In the genomic region with DNA sequence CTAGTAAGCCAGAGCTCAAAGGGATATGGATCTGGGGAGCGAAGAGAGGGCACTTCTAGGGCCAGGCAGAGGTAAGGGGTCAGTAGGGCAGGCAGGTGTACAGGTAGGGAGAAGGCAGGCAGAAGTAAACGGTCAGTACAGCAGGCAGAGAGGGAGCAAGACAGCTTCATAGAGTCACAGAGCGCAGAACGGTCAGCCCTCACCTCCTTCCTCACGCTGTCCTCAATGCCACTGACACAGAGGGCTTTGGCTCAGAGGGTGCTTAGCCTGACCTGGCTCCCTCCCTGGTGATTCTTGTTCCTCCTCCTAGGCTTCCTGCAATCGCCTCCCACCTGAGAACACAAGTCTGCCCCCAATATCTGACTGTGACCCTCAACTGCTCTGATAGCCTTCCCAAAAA, we compare ENCODE assay signal across 11 mouse cellular contexts.
"Had no signal": no experiment of that assay in that cellular context is flagged by ENCODE, and none has a peak within 500 bp of the region (broad histone marks: within the 10 kb centered on the region; RNA-seq: fewer than 3 reads in every experiment).

No protein-coding gene starts in this region.

- DNase-seq: kidney, adult 11 months; kidney, postnatal 14 days; left cerebral cortex, postnatal 4 days; lung, adult 18-20 months; retina, postnatal 1 day; thymus, postnatal 36 days had no signal

- H3K4me3 ChIP-seq: kidney, embryonic 15.5 days; limb, embryonic 15.5 days; liver, embryonic 12.5 days; neural tube, embryonic 12.5 days had no signal

- ATAC-seq: liver, embryonic 12.5 days had no signal

- H3K9me3 ChIP-seq: kidney, embryonic 15.5 days; limb, embryonic 15.5 days; liver, embryonic 12.5 days; neural tube, embryonic 12.5 days had no signal

- H3K27me3 ChIP-seq: kidney, embryonic 15.5 days; limb, embryonic 15.5 days; liver, embryonic 12.5 days; neural tube, embryonic 12.5 days had no signal

- H3K36me3 ChIP-seq: kidney, embryonic 15.5 days; liver, embryonic 12.5 days had no signal

- H3K9ac ChIP-seq: kidney, embryonic 15.5 days; limb, embryonic 15.5 days; liver, embryonic 12.5 days; neural tube, embryonic 12.5 days had no signal

- H3K4me2 ChIP-seq: kidney, embryonic 15.5 days; limb, embryonic 15.5 days; liver, embryonic 12.5 days; midbrain, embryonic 11.5 days; neural tube, embryonic 12.5 days had no signal

- H3K27ac ChIP-seq: kidney, embryonic 15.5 days; limb, embryonic 15.5 days; liver, embryonic 12.5 days; neural tube, embryonic 12.5 days had no signal
